Mouse (Mus musculus) kidney, adult 2 months (tissue): ENCODE results near the gene Ttc7.

Experiments used
- CTCF ChIP-seq: fragments of 200-500 bp; conservative IDR thresholded peaks from 2 replicates; pipeline ENCODE4 v1.5.1; 2011; ENCODE audit warnings: low read depth, mild to moderate bottlenecking, control low read depth, low read length, moderate library complexity, mixed read lengths; ENCODE audit not compliant: insufficient read depth, insufficient read length
- POLR2A ChIP-seq: fragments of 200-500 bp; IDR thresholded peaks from one replicate; pipeline ENCODE4 v1.6.1; 2011; ENCODE audit warnings: low read depth, low read length, control low read depth

DNA sequence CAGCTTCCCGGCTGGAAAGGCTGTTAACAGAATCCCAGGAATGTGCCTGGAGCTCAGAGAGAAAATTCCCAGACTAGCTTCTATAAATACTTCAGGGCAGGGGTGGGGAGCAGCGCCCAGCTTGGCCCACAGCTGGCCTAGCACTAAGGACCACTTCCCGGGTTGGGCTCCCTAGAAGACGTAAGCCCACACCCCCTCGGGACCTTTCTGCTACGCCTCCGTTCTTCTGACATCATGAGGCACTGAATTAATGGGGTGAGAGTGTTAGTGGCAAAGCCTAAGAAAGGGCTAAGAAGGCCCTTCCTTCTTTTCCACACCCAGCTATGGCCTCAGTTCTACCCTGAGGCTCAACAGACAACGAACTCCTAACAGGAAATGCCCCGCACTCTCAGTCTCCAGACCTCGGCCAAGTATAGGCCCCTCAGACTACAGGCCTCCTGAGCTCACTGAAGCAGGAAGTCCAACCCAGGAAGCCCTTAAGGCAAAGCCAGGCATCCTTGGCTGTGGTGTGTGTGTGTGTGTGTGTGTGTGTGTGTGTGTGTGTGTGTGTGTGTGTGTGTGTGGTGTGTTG is 93.3 kb downstream of the Ttc7 start:
- TF ChIP-seq CTCF (no peak), POLR2A (no peak)
